Mouse (Mus musculus) hindbrain, embryonic 12.5 days (tissue): ENCODE data around the gene Exoc2. TPM values are rescaled to one million over a fixed set of nuclear protein-coding genes. Genes with fewer than 3 reads are reported as not detected.
A peak's percentile ranks its signal among the peaks of the same experiment; 100 is the strongest.

Experiments
- ATAC-seq: fragments of 200-750 bp; cut with Nextera tagmentation; 2 replicates; pipeline ENCODE4 v1.8.0; 2017; ENCODE audit warnings: moderate TSS enrichment; ENCODE audit not compliant: low FRiP score
- H3K27ac ChIP-seq: fragments of 300-500 bp; sonication (generic); 2 replicates; pipeline ENCODE4 v1.5.1; 2016; ENCODE audit warnings: mild to moderate bottlenecking
- H3K27me3 ChIP-seq: fragments of 300-500 bp; sonication (generic); 2 replicates; pipeline ENCODE4 v1.6.1; 2016; ENCODE audit warnings: mild to moderate bottlenecking
- H3K36me3 ChIP-seq: fragments of 300-500 bp; sonication (generic); 2 replicates; pipeline ENCODE4 v1.6.1; 2016; ENCODE audit warnings: mild to moderate bottlenecking
- H3K4me1 ChIP-seq: fragments of 300-500 bp; sonication (generic); 2 replicates; pipeline ENCODE4 v1.6.1; 2016
- H3K4me2 ChIP-seq: fragments of 300-500 bp; sonication (generic); replicated peaks from 2 replicates; pipeline ENCODE4 v1.6.1; 2016; ENCODE audit warnings: mild to moderate bottlenecking
- H3K4me3 ChIP-seq: fragments of 300-500 bp; sonication (generic); 2 replicates; pipeline ENCODE4 v1.5.1; 2016; ENCODE audit warnings: mild to moderate bottlenecking
- H3K9ac ChIP-seq: fragments of 300-500 bp; sonication (generic); 2 replicates; pipeline ENCODE4 v1.6.1; 2016; ENCODE audit warnings: mild to moderate bottlenecking, moderate library complexity
- H3K9me3 ChIP-seq: fragments of 300-500 bp; sonication (generic); replicated peaks from 2 replicates; pipeline ENCODE4 v1.6.1; 2016; ENCODE audit warnings: mild to moderate bottlenecking
- WGBS: fragments of 180-500 bp; shearing (Covaris S2); methylation state at CpG from one replicate; pipeline ENCODE4 v1.1.7; 2016; 5-methylcytosine and 5-hydroxymethylcytosine counted together
- polyA plus RNA-seq: library from polyadenylated mRNA; unstranded; fragments of >200 nt; fragmentation: Nextera tagmentation; extraction: Ambion mirVana; gene quantifications from 2 replicates; pipeline ENCODE4 v1.2.1, GENCODE M21; 2016

Exoc2 gene
- polyA plus RNA-seq, 1 experiment from 2014 or later, result 45.8 TPM

GRCm38 (mm10) chr13:30989710-30990109, 15.8 kb upstream of the Exoc2 start:
- Histone ChIP-seq H3K4me2 (no peak overlapping the region), H3K9ac (no peak overlapping the region), H3K27ac (no peak overlapping the region)

GRCm38 (mm10) chr13:30987686-30988085, 13.8 kb upstream of the Exoc2 start:
- WGBS, result 82% methylated on average over 2 of the region's 2 CpGs
- no peak overlapping the region for H3K9ac ChIP-seq

More at GRCm38 (mm10) chr13:30989710-30990109, 15.8 kb upstream of the Exoc2 start:
- peaks cover 32% of the 10 kb centered on the region for H3K27me3 ChIP-seq
- H3K9me3 ChIP-seq, result no peaks in the 10 kb centered on the region
- WGBS, result 88% methylated on average over 10 of the region's 10 CpGs
- peaks cover 9% of the 10 kb centered on the region for H3K4me1 ChIP-seq
- no peaks in the 10 kb centered on the region for H3K36me3 ChIP-seq
- no peak overlapping the region for H3K4me3 ChIP-seq
- no peak for ATAC-seq

GRCm38 (mm10) chr13:30986934-30987455, 13.1 kb upstream of the Exoc2 start:
- Histone ChIP-seq H3K9me3 (no peaks in the 10 kb centered on the region), H3K27ac (no peak overlapping the region), H3K4me1 (peaks cover 9% of the 10 kb centered on the region), H3K9ac (no peak overlapping the region), H3K27me3 (peaks cover 27% of the 10 kb centered on the region), H3K36me3 (no peaks in the 10 kb centered on the region), H3K4me3 (no peak overlapping the region), H3K4me2 (no peak overlapping the region)
- WGBS, result 82% methylated on average over 10 of the region's 10 CpGs
- no peak for ATAC-seq

More at GRCm38 (mm10) chr13:30987686-30988085, 13.8 kb upstream of the Exoc2 start:
- H3K9me3 ChIP-seq, result no peaks in the 10 kb centered on the region
- no peak overlapping the region for H3K27ac ChIP-seq
- no peak overlapping the region for H3K4me3 ChIP-seq
- no peak overlapping the region for H3K4me2 ChIP-seq
- H3K27me3 ChIP-seq, result peaks cover 28% of the 10 kb centered on the region
- H3K36me3 ChIP-seq, result no peaks in the 10 kb centered on the region
- ATAC-seq, result no peak
- H3K4me1 ChIP-seq, result peaks cover 9% of the 10 kb centered on the region

- Histone ChIP-seq H3K27ac (peak overlapping the region; percentile 55), H3K9ac (peak overlapping the region; percentile 19), H3K4me1 (peaks cover 9% of the 10 kb centered on the region), H3K4me3 (peak overlapping the region; percentile 26), H3K27me3 (peaks cover 22% of the 10 kb centered on the region), H3K4me2 (peak overlapping the region; percentile 55), H3K36me3 (no peaks in the 10 kb centered on the region), H3K9me3 (no peaks in the 10 kb centered on the region)
- peak; percentile 68 for ATAC-seq
- 21% methylated on average over 27 of the region's 27 CpGs for WGBS
Measured at GRCm38 (mm10) chr13:30985598-30986466, 11.9 kb upstream of the Exoc2 start.

- H3K4me2 ChIP-seq, result peak overlapping the region; percentile 55
- ATAC-seq, result no peak
- peak overlapping the region; percentile 19 for H3K9ac ChIP-seq
Measured at GRCm38 (mm10) chr13:30985275-30985597, 11.3 kb upstream of the Exoc2 start.

GRCm38 (mm10) chr13:30981666-30982065, 7.8 kb upstream of the Exoc2 start:
- H3K27me3 ChIP-seq, result peaks cover 5% of the 10 kb centered on the region; the same call in 1 of the 2 replicates
- H3K9ac ChIP-seq, result no peak overlapping the region
- H3K4me3 ChIP-seq, result no peak overlapping the region
- peaks cover 9% of the 10 kb centered on the region for H3K4me1 ChIP-seq
- no peaks in the 10 kb centered on the region for H3K9me3 ChIP-seq
- WGBS, result 70% methylated on average over 1 of the region's 1 CpGs
- H3K4me2 ChIP-seq, result no peak overlapping the region
- no peak for ATAC-seq
- H3K27ac ChIP-seq, result no peak overlapping the region
- no peaks in the 10 kb centered on the region for H3K36me3 ChIP-seq

More at GRCm38 (mm10) chr13:30985275-30985597, 11.3 kb upstream of the Exoc2 start:
- H3K27me3 ChIP-seq, result peaks cover 22% of the 10 kb centered on the region
- peaks cover 9% of the 10 kb centered on the region for H3K4me1 ChIP-seq
- no peaks in the 10 kb centered on the region for H3K9me3 ChIP-seq
- peak overlapping the region; percentile 26 for H3K4me3 ChIP-seq
- H3K27ac ChIP-seq, result peak overlapping the region; percentile 55; the same call in 1 of the 2 replicates
- no peaks in the 10 kb centered on the region for H3K36me3 ChIP-seq
- 18% methylated on average over 13 of the region's 13 CpGs for WGBS

- no peaks in the 10 kb centered on the region for H3K27me3 ChIP-seq
- no peaks in the 10 kb centered on the region for H3K9me3 ChIP-seq
- WGBS, result 70% methylated on average over 4 of the region's 4 CpGs
- H3K36me3 ChIP-seq, result no peaks in the 10 kb centered on the region
- no peak overlapping the region for H3K27ac ChIP-seq
- ATAC-seq, result no peak
- H3K4me2 ChIP-seq, result no peak overlapping the region
- 0 out of 2 replicates have a peak, but pooled peaks cover 3% of the 10 kb centered on the region for H3K4me1 ChIP-seq
- no peak overlapping the region for H3K9ac ChIP-seq
- no peak overlapping the region for H3K4me3 ChIP-seq
Measured at GRCm38 (mm10) chr13:30978224-30978623, 4.3 kb upstream of the Exoc2 start.

GRCm38 (mm10) chr13:30976536-30977084, 2.7 kb upstream of the Exoc2 start:
- H3K4me3 ChIP-seq, result no peak overlapping the region
- H3K4me2 ChIP-seq, result no peak overlapping the region
- ATAC-seq, result no peak
- no peaks in the 10 kb centered on the region for H3K9me3 ChIP-seq
- no peak overlapping the region for H3K9ac ChIP-seq
- H3K27me3 ChIP-seq, result no peaks in the 10 kb centered on the region
- H3K27ac ChIP-seq, result no peak overlapping the region
- H3K4me1 ChIP-seq, result 0 out of 2 replicates have a peak, but pooled peaks cover 5% of the 10 kb centered on the region
- WGBS, result 62% methylated on average over 8 of the region's 8 CpGs
- H3K36me3 ChIP-seq, result no peaks in the 10 kb centered on the region

- Histone ChIP-seq H3K4me1 (0 out of 2 replicates have a peak, but pooled peaks cover 5% of the 10 kb centered on the region), H3K36me3 (no peaks in the 10 kb centered on the region), H3K27me3 (no peaks in the 10 kb centered on the region), H3K4me2 (peak overlapping the region; percentile 59), H3K4me3 (peak overlapping the region; percentile 82), H3K27ac (no peak overlapping the region), H3K9ac (peak overlapping the region; percentile 87), H3K9me3 (no peaks in the 10 kb centered on the region)
- 17% methylated on average over 5 of the region's 5 CpGs for WGBS
- peak; percentile 73 for ATAC-seq
Measured at GRCm38 (mm10) chr13:30974247-30974630, 346 bp upstream of the Exoc2 start.

- WGBS, result 97% methylated on average over 2 of the region's 2 CpGs
- ATAC-seq, result no peak
- peaks cover 7% of the 10 kb centered on the region; the same call in 1 of the 2 replicates for H3K4me1 ChIP-seq
- no peak overlapping the region for H3K27ac ChIP-seq
- no peaks in the 10 kb centered on the region for H3K9me3 ChIP-seq
- H3K36me3 ChIP-seq, result no peaks in the 10 kb centered on the region
- H3K27me3 ChIP-seq, result no peaks in the 10 kb centered on the region
- no peak overlapping the region for H3K4me3 ChIP-seq
- H3K4me2 ChIP-seq, result no peak overlapping the region
- H3K9ac ChIP-seq, result no peak overlapping the region
Measured at GRCm38 (mm10) chr13:30972102-30972501, 1.8 kb downstream of the Exoc2 start.

- ATAC-seq, result no peak
- WGBS, result 90% methylated on average over 3 of the region's 3 CpGs
- H3K36me3 ChIP-seq, result no peaks in the 10 kb centered on the region
Measured at GRCm38 (mm10) chr13:30971047-30971446, 2.8 kb downstream of the Exoc2 start.

GRCm38 (mm10) chr13:30968311-30968710, 5.6 kb downstream of the Exoc2 start:
- H3K4me3 ChIP-seq, result no peak overlapping the region
- H3K36me3 ChIP-seq, result no peaks in the 10 kb centered on the region
- no peak overlapping the region for H3K27ac ChIP-seq
- 77% methylated on average over 4 of the region's 4 CpGs for WGBS
- peaks cover 16% of the 10 kb centered on the region for H3K4me1 ChIP-seq
- no peak overlapping the region for H3K4me2 ChIP-seq
- ATAC-seq, result no peak
- H3K9ac ChIP-seq, result no peak overlapping the region
- no peaks in the 10 kb centered on the region for H3K9me3 ChIP-seq
- H3K27me3 ChIP-seq, result no peaks in the 10 kb centered on the region

More at GRCm38 (mm10) chr13:30971047-30971446, 2.8 kb downstream of the Exoc2 start:
- H3K9me3 ChIP-seq, result no peaks in the 10 kb centered on the region
- H3K4me3 ChIP-seq, result no peak overlapping the region
- no peak overlapping the region for H3K27ac ChIP-seq
- no peak overlapping the region for H3K4me2 ChIP-seq
- no peaks in the 10 kb centered on the region for H3K27me3 ChIP-seq
- peaks cover 17% of the 10 kb centered on the region for H3K4me1 ChIP-seq
- H3K9ac ChIP-seq, result no peak overlapping the region
